Mouse (Mus musculus) heart, embryonic 11.5 days (tissue): ENCODE data around the gene Pex5. TPM values are rescaled to one million over a fixed set of nuclear protein-coding genes. Genes with fewer than 3 reads are reported as not detected.

ENCODE experiments used
- ATAC-seq: fragments of 200-750 bp; cut with Nextera tagmentation; replicated peaks from 2 replicates; pipeline ENCODE4 v1.8.0; 2017; ENCODE audit warnings: moderate library complexity; ENCODE audit not compliant: insufficient number of reproducible peaks, low FRiP score, low TSS enrichment
- H3K27ac ChIP-seq: fragments of 300-500 bp; sonication (generic); 2 replicates; pipeline ENCODE4 v1.5.1; 2014; ENCODE audit warnings: mild to moderate bottlenecking, low read depth, low read length
- H3K27me3 ChIP-seq: fragments of 300-500 bp; sonication (generic); 2 replicates; pipeline ENCODE4 v1.6.1; 2014; ENCODE audit warnings: mild to moderate bottlenecking, low read length, mixed read lengths; ENCODE audit not compliant: control insufficient read depth, insufficient read depth
- H3K36me3 ChIP-seq: fragments of 300-500 bp; sonication (generic); 2 replicates; pipeline ENCODE4 v1.6.1; 2014; ENCODE audit warnings: mild to moderate bottlenecking, low read length, moderate library complexity, mixed read lengths; ENCODE audit not compliant: control insufficient read depth, insufficient read depth
- H3K4me1 ChIP-seq: fragments of 300-500 bp; sonication (generic); 2 replicates; pipeline ENCODE4 v1.6.1; 2014; ENCODE audit warnings: low read length; ENCODE audit not compliant: control insufficient read depth, insufficient read depth
- H3K4me2 ChIP-seq: fragments of 300-500 bp; sonication (generic); 2 replicates; pipeline ENCODE4 v1.6.1; 2014; ENCODE audit warnings: mild to moderate bottlenecking, moderate library complexity
- H3K4me3 ChIP-seq: fragments of 300-500 bp; sonication (generic); 2 replicates; pipeline ENCODE4 v1.5.1; 2014; ENCODE audit warnings: low read depth, low read length
- H3K9ac ChIP-seq: fragments of 300-500 bp; sonication (generic); 2 replicates; pipeline ENCODE4 v1.6.1; 2014; ENCODE audit warnings: mild to moderate bottlenecking, low read depth, low read length, moderate library complexity
- H3K9me3 ChIP-seq: fragments of 300-500 bp; sonication (generic); replicated peaks from 2 replicates; pipeline ENCODE4 v1.6.1; 2016; ENCODE audit warnings: low read length; ENCODE audit not compliant: control insufficient read depth
- WGBS: fragments of 180-500 bp; shearing (Covaris S2); extraction: QIAGEN DNeasy Blood & Tissue Kit; methylation state at CpG from one replicate; pipeline ENCODE4 v1.1.7; 2014; ENCODE audit not compliant: insufficient replicate concordance; 5-methylcytosine and 5-hydroxymethylcytosine counted together
- polyA plus RNA-seq: library from polyadenylated mRNA; unstranded; fragments of >200 nt; fragmentation: Nextera tagmentation; extraction: Ambion mirVana; gene quantifications from 2 replicates; pipeline ENCODE4 v1.2.1, GENCODE M21; 2014

The Pex5 gene
- polyA plus RNA-seq, 1 experiment from 2014 or later: 17.8 TPM

DNA sequence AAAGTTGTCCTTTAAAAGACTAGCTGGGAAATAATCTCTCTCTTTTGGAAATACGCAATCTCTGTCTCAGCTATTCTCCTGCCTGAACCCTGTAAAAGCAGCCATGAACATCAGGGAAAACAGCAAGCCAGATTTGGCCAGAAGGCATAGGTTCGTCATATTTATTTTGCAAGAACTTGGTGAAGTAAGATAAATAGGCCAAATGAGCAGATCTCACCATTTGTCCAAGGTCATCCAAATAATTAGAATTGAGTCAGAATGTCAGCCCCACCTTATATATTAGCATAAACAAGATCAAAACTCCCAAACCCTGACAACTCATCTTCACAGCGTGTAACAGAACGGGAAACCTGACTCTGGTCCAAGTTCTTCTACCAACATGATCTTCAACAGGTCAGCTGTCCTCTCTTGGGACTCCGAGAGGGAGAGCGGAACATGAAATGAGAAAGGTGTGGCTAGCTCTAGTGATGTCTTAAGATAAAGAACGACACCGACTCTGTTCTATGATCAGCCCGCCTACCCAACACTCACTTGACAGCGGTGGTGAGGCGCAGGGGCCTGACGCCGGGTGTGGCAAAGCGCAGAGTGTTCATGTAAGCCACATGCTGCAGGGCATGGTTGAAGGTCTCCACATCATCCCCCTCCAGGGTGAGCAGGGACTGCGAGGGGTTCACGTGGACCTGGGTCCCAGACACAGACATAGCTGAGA lies 34.2 kb upstream of the Pex5 start:
- Histone ChIP-seq H3K9ac (no peak overlapping the region), H3K27ac (no peak overlapping the region), H3K4me2 (no peak overlapping the region), H3K4me3 (no peak overlapping the region), H3K9me3 (no peaks in the 10 kb centered on the region), H3K27me3 (peaks cover 7% of the 10 kb centered on the region), H3K36me3 (no peaks in the 10 kb centered on the region), H3K4me1 (no peaks in the 10 kb centered on the region)
- ATAC-seq: no peak
- WGBS: 85% methylated on average over 16 of the region's 16 CpGs

- no peak for ATAC-seq
- no peaks in the 10 kb centered on the region for H3K36me3 ChIP-seq
- peaks cover 7% of the 10 kb centered on the region for H3K27me3 ChIP-seq
- H3K4me1 ChIP-seq: no peaks in the 10 kb centered on the region
- no peak overlapping the region for H3K4me3 ChIP-seq
- WGBS: 75% methylated on average over 10 of the region's 10 CpGs
- H3K27ac ChIP-seq: no peak overlapping the region
- H3K4me2 ChIP-seq: no peak overlapping the region
- H3K9ac ChIP-seq: no peak overlapping the region
- H3K9me3 ChIP-seq: no peaks in the 10 kb centered on the region
Measured at GRCm38 (mm10) chr6:124448186-124448852, 33.5 kb upstream of the Pex5 start.

DNA sequence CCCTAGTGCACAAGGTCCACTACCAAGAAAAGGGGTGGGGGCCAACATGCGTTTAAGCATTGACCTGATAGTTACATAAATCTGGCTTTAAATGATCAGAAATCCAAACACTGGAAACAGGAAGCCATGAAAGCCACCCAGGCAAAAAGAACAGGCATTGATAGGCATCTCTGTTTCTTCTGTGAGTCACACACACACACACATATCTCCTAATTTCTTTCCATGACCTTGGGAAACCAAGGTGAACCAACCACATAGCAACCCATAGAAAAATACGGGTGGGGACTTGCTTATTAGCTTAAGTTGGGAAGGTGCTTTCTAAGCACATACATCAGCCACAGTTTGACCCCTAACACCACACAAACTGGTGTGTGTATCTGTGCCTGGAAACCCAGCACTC lies 32.5 kb upstream of the Pex5 start:
- Histone ChIP-seq H3K4me1 (no peaks in the 10 kb centered on the region), H3K9me3 (no peaks in the 10 kb centered on the region), H3K4me3 (no peak overlapping the region), H3K27ac (no peak overlapping the region), H3K4me2 (no peak overlapping the region), H3K36me3 (no peaks in the 10 kb centered on the region), H3K27me3 (peaks cover 7% of the 10 kb centered on the region), H3K9ac (no peak overlapping the region)
- 77% methylated on average over 2 of the region's 2 CpGs for WGBS
- ATAC-seq: no peak

- H3K27ac ChIP-seq: no peak overlapping the region
- 92% methylated on average over 9 of the region's 9 CpGs for whole genome bisulfite sequencing
- no peaks in the 10 kb centered on the region for H3K36me3 ChIP-seq
- no peak for ATAC-seq
- H3K9ac ChIP-seq: no peak overlapping the region
- H3K4me1 ChIP-seq: no peaks in the 10 kb centered on the region
- H3K27me3 ChIP-seq: peaks cover 7% of the 10 kb centered on the region; the same call in 1 of the 2 replicates
- no peak overlapping the region for H3K4me2 ChIP-seq
- no peaks in the 10 kb centered on the region for H3K9me3 ChIP-seq
- no peak overlapping the region for H3K4me3 ChIP-seq
Measured at GRCm38 (mm10) chr6:124446459-124446858, 31.6 kb upstream of the Pex5 start.

GRCm38 (mm10) chr6:124446024-124446423 lies 31.2 kb upstream of the Pex5 start:
- no peak overlapping the region for H3K27ac ChIP-seq
- no peaks in the 10 kb centered on the region for H3K9me3 ChIP-seq
- H3K4me1 ChIP-seq: no peaks in the 10 kb centered on the region
- peaks cover 7% of the 10 kb centered on the region; the same call in 1 of the 2 replicates for H3K27me3 ChIP-seq
- no peak overlapping the region for H3K4me2 ChIP-seq
- H3K9ac ChIP-seq: no peak overlapping the region
- no peak overlapping the region for H3K4me3 ChIP-seq
- ATAC-seq: no peak
- WGBS: 89% methylated on average over 2 of the region's 2 CpGs
- no peaks in the 10 kb centered on the region for H3K36me3 ChIP-seq

- H3K4me2 ChIP-seq: no peak overlapping the region
- no peak overlapping the region for H3K9ac ChIP-seq
- no peak overlapping the region for H3K27ac ChIP-seq
- H3K4me1 ChIP-seq: no peaks in the 10 kb centered on the region
- H3K27me3 ChIP-seq: peaks cover 2% of the 10 kb centered on the region; the same call in 1 of the 2 replicates
- 78% methylated on average over 2 of the region's 2 CpGs for WGBS
- H3K36me3 ChIP-seq: no peaks in the 10 kb centered on the region
- H3K4me3 ChIP-seq: no peak overlapping the region
- H3K9me3 ChIP-seq: no peaks in the 10 kb centered on the region
- ATAC-seq: no peak
Measured at GRCm38 (mm10) chr6:124443338-124443737, 28.5 kb upstream of the Pex5 start.

- no peak for ATAC-seq
- Histone ChIP-seq H3K4me2 (no peak overlapping the region), H3K27ac (no peak overlapping the region), H3K9me3 (no peaks in the 10 kb centered on the region), H3K36me3 (no peaks in the 10 kb centered on the region), H3K9ac (no peak overlapping the region), H3K27me3 (peaks cover 39% of the 10 kb centered on the region), H3K4me3 (no peak overlapping the region), H3K4me1 (0 out of 2 replicates have a peak, but pooled peaks cover under 1% of the 10 kb centered on the region)
- WGBS: 72% methylated on average over 7 of the region's 7 CpGs
Measured at GRCm38 (mm10) chr6:124436245-124436644, 21.4 kb upstream of the Pex5 start.

DNA sequence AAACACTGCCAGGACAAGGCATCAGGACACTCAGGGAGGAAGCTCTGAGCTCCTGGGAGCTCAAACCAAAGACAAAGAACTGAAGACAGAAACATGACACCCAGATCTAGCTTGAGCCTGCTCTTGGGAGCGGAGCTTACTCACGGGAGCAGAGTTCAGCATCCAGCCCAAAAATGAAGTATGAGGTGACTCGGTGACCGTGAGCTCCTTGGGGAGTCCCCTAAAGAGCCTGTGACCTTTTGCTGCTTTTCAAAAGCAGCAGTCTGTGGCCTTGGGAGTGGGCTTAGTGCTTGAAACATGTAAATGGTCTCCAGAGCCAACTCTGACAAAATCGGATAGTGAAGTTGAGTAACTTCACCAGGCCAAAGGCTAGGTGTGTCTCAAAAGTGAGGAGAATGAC lies 20.3 kb upstream of the Pex5 start:
- H3K9me3 ChIP-seq: no peaks in the 10 kb centered on the region
- no peaks in the 10 kb centered on the region for H3K36me3 ChIP-seq
- 0 out of 2 replicates have a peak, but pooled peaks cover 3% of the 10 kb centered on the region for H3K4me1 ChIP-seq
- no peak overlapping the region for H3K9ac ChIP-seq
- no peak overlapping the region for H3K27ac ChIP-seq
- no peak overlapping the region for H3K4me2 ChIP-seq
- no peak for ATAC-seq
- H3K4me3 ChIP-seq: no peak overlapping the region
- 69% methylated on average over 5 of the region's 5 CpGs for WGBS
- peaks cover 50% of the 10 kb centered on the region for H3K27me3 ChIP-seq
